Mouse (Mus musculus) hindbrain, embryonic 12.5 days (tissue): ENCODE measurements around the gene Taar1. TPM values are rescaled to one million over a fixed set of nuclear protein-coding genes. Genes with fewer than 3 reads are reported as not detected.

Experiments used
- ATAC-seq: fragments of 200-750 bp; cut with Nextera tagmentation; 2 replicates; pipeline ENCODE4 v1.8.0; 2017; ENCODE audit warnings: moderate TSS enrichment; ENCODE audit not compliant: low FRiP score
- H3K27ac ChIP-seq: fragments of 300-500 bp; sonication (generic); 2 replicates; pipeline ENCODE4 v1.5.1; 2016; ENCODE audit warnings: mild to moderate bottlenecking
- H3K27me3 ChIP-seq: fragments of 300-500 bp; sonication (generic); 2 replicates; pipeline ENCODE4 v1.6.1; 2016; ENCODE audit warnings: mild to moderate bottlenecking
- H3K36me3 ChIP-seq: fragments of 300-500 bp; sonication (generic); 2 replicates; pipeline ENCODE4 v1.6.1; 2016; ENCODE audit warnings: mild to moderate bottlenecking
- H3K4me1 ChIP-seq: fragments of 300-500 bp; sonication (generic); 2 replicates; pipeline ENCODE4 v1.6.1; 2016
- H3K4me2 ChIP-seq: fragments of 300-500 bp; sonication (generic); replicated peaks from 2 replicates; pipeline ENCODE4 v1.6.1; 2016; ENCODE audit warnings: mild to moderate bottlenecking
- H3K4me3 ChIP-seq: fragments of 300-500 bp; sonication (generic); 2 replicates; pipeline ENCODE4 v1.5.1; 2016; ENCODE audit warnings: mild to moderate bottlenecking
- H3K9ac ChIP-seq: fragments of 300-500 bp; sonication (generic); 2 replicates; pipeline ENCODE4 v1.6.1; 2016; ENCODE audit warnings: mild to moderate bottlenecking, moderate library complexity
- H3K9me3 ChIP-seq: fragments of 300-500 bp; sonication (generic); replicated peaks from 2 replicates; pipeline ENCODE4 v1.6.1; 2016; ENCODE audit warnings: mild to moderate bottlenecking
- WGBS: fragments of 180-500 bp; shearing (Covaris S2); methylation state at CpG from one replicate; pipeline ENCODE4 v1.1.7; 2016; 5-methylcytosine and 5-hydroxymethylcytosine counted together
- polyA plus RNA-seq: library from polyadenylated mRNA; unstranded; fragments of >200 nt; fragmentation: Nextera tagmentation; extraction: Ambion mirVana; gene quantifications from 2 replicates; pipeline ENCODE4 v1.2.1, GENCODE M21; 2016

The Taar1 gene
- not detected in 2 replicates for polyA plus RNA-seq

- Histone ChIP-seq H3K4me2 (no peak within 1 kb of the TSS), H3K4me1 (no peaks in the 10 kb centered on the region), H3K9me3 (no peaks in the 10 kb centered on the region), H3K27me3 (no peaks in the 10 kb centered on the region), H3K36me3 (no peaks in the 10 kb centered on the region), H3K27ac (no peak within 1 kb of the TSS), H3K9ac (no peak within 1 kb of the TSS), H3K4me3 (no peak within 1 kb of the TSS)
- ATAC-seq = no peak
- 92% methylated on average over 4 of the region's 4 CpGs for WGBS
Measured at GRCm38 (mm10) chr10:23920056-23920455, at the start of gene Taar1. TSS of gene Taar1 (plus strand) at chr10:23920356.

- H3K9me3 ChIP-seq = no peaks in the 10 kb centered on the region; the same call in 1 of the 2 replicates
- no peaks in the 10 kb centered on the region for H3K27me3 ChIP-seq
- no peak overlapping the region for H3K27ac ChIP-seq
- no peak overlapping the region for H3K9ac ChIP-seq
- H3K4me3 ChIP-seq = no peak overlapping the region
- ATAC-seq = no peak
- no peaks in the 10 kb centered on the region for H3K36me3 ChIP-seq
- no peak overlapping the region for H3K4me2 ChIP-seq
- no peaks in the 10 kb centered on the region for H3K4me1 ChIP-seq
- WGBS = 90% methylated on average over 6 of the region's 6 CpGs
Measured at GRCm38 (mm10) chr10:23880695-23881094, 39.5 kb upstream of the Taar1 start.

- Histone ChIP-seq H3K27ac (no peak overlapping the region), H3K9ac (no peak overlapping the region), H3K4me1 (no peaks in the 10 kb centered on the region), H3K27me3 (no peaks in the 10 kb centered on the region), H3K9me3 (no peaks in the 10 kb centered on the region), H3K4me2 (no peak overlapping the region), H3K36me3 (no peaks in the 10 kb centered on the region), H3K4me3 (no peak overlapping the region)
- ATAC-seq = no peak
- WGBS = 97% methylated on average over 1 of the region's 1 CpGs
Measured at GRCm38 (mm10) chr10:23884910-23885309, 35.2 kb upstream of the Taar1 start.

GRCm38 (mm10) chr10:23886060-23886459 is 34.1 kb upstream of the Taar1 start:
- no peak for ATAC-seq
- H3K27ac ChIP-seq = no peak overlapping the region

GRCm38 (mm10) chr10:23892987-23893386 is 27.2 kb upstream of the Taar1 start:
- H3K27me3 ChIP-seq = no peaks in the 10 kb centered on the region
- H3K9ac ChIP-seq = no peak overlapping the region
- H3K27ac ChIP-seq = no peak overlapping the region
- no peak for ATAC-seq
- 87% methylated on average over 1 of the region's 1 CpGs for WGBS
- no peak overlapping the region for H3K4me2 ChIP-seq
- H3K36me3 ChIP-seq = no peaks in the 10 kb centered on the region
- H3K4me3 ChIP-seq = no peak overlapping the region
- H3K9me3 ChIP-seq = no peaks in the 10 kb centered on the region
- H3K4me1 ChIP-seq = no peaks in the 10 kb centered on the region

More at GRCm38 (mm10) chr10:23886060-23886459, 34.1 kb upstream of the Taar1 start:
- Histone ChIP-seq H3K9ac (no peak overlapping the region), H3K27me3 (no peaks in the 10 kb centered on the region), H3K4me1 (no peaks in the 10 kb centered on the region), H3K36me3 (no peaks in the 10 kb centered on the region), H3K4me3 (no peak overlapping the region), H3K4me2 (no peak overlapping the region), H3K9me3 (no peaks in the 10 kb centered on the region)
- 87% methylated on average over 3 of the region's 3 CpGs for WGBS

GRCm38 (mm10) chr10:23894601-23895349 is 25.4 kb upstream of the Taar1 start, which contains the start of gene Vnn1:
TSS of gene Vnn1 (plus strand) at chr10:23894688.
- Histone ChIP-seq H3K9me3 (no peaks in the 10 kb centered on the region), H3K27me3 (no peaks in the 10 kb centered on the region), H3K4me1 (no peaks in the 10 kb centered on the region), H3K4me2 (peak within 1 kb of the TSS; percentile 39), H3K27ac (no peak within 1 kb of the TSS), H3K36me3 (no peaks in the 10 kb centered on the region), H3K4me3 (0 out of 2 replicates have a peak within 1 kb of the TSS, but pooled peaks have one; percentile 5), H3K9ac (no peak within 1 kb of the TSS)
- WGBS = 38% methylated on average over 21 of the region's 21 CpGs
- no peak for ATAC-seq

- H3K27me3 ChIP-seq = no peaks in the 10 kb centered on the region
- WGBS = 81% methylated on average over 7 of the region's 7 CpGs
- H3K4me1 ChIP-seq = no peaks in the 10 kb centered on the region
- H3K4me3 ChIP-seq = no peak overlapping the region
- H3K9ac ChIP-seq = no peak overlapping the region
- no peak overlapping the region for H3K4me2 ChIP-seq
- no peak for ATAC-seq
- H3K36me3 ChIP-seq = no peaks in the 10 kb centered on the region
- no peaks in the 10 kb centered on the region for H3K9me3 ChIP-seq
- H3K27ac ChIP-seq = no peak overlapping the region
Measured at GRCm38 (mm10) chr10:23895376-23895775, 24.8 kb upstream of the Taar1 start.

- H3K9ac ChIP-seq = no peak overlapping the region
- no peaks in the 10 kb centered on the region for H3K9me3 ChIP-seq
- no peaks in the 10 kb centered on the region for H3K4me1 ChIP-seq
- no peaks in the 10 kb centered on the region for H3K36me3 ChIP-seq
- no peak overlapping the region for H3K27ac ChIP-seq
- H3K4me2 ChIP-seq = no peak overlapping the region
- no peak overlapping the region for H3K4me3 ChIP-seq
- 46% methylated on average over 3 of the region's 3 CpGs for WGBS
- H3K27me3 ChIP-seq = no peaks in the 10 kb centered on the region
- no peak for ATAC-seq
Measured at GRCm38 (mm10) chr10:23901119-23901518, 19.0 kb upstream of the Taar1 start.

GRCm38 (mm10) chr10:23905661-23906060 is 14.5 kb upstream of the Taar1 start:
- Histone ChIP-seq H3K9me3 (no peaks in the 10 kb centered on the region), H3K27ac (no peak overlapping the region), H3K4me1 (no peaks in the 10 kb centered on the region), H3K36me3 (no peaks in the 10 kb centered on the region), H3K9ac (no peak overlapping the region), H3K27me3 (no peaks in the 10 kb centered on the region), H3K4me3 (no peak overlapping the region), H3K4me2 (no peak overlapping the region)
- WGBS = 97% methylated on average over 1 of the region's 1 CpGs
- no peak for ATAC-seq

GRCm38 (mm10) chr10:23922468-23922867 is 2.3 kb downstream of the Taar1 start:
- H3K36me3 ChIP-seq = no peaks in the 10 kb centered on the region
- H3K4me3 ChIP-seq = no peak overlapping the region
- no peak overlapping the region for H3K9ac ChIP-seq
- H3K4me1 ChIP-seq = no peaks in the 10 kb centered on the region
- no peaks in the 10 kb centered on the region for H3K9me3 ChIP-seq
- H3K27ac ChIP-seq = no peak overlapping the region
- H3K27me3 ChIP-seq = no peaks in the 10 kb centered on the region
- no peak for ATAC-seq
- 73% methylated on average over 3 of the region's 3 CpGs for WGBS
- H3K4me2 ChIP-seq = no peak overlapping the region

GRCm38 (mm10) chr10:23923941-23924340 is 3.8 kb downstream of the Taar1 start:
- 85% methylated on average over 2 of the region's 2 CpGs for WGBS
- no peak for ATAC-seq
- Histone ChIP-seq H3K4me2 (no peak overlapping the region), H3K4me3 (no peak overlapping the region), H3K36me3 (no peaks in the 10 kb centered on the region), H3K9me3 (no peaks in the 10 kb centered on the region), H3K27me3 (no peaks in the 10 kb centered on the region), H3K9ac (no peak overlapping the region), H3K27ac (no peak overlapping the region), H3K4me1 (no peaks in the 10 kb centered on the region)

GRCm38 (mm10) chr10:23937613-23938012 is 17.5 kb downstream of the Taar1 start:
- Histone ChIP-seq H3K36me3 (no peaks in the 10 kb centered on the region), H3K9ac (no peak overlapping the region), H3K27ac (no peak overlapping the region), H3K4me3 (no peak overlapping the region), H3K4me2 (no peak overlapping the region), H3K9me3 (no peaks in the 10 kb centered on the region), H3K27me3 (no peaks in the 10 kb centered on the region), H3K4me1 (no peaks in the 10 kb centered on the region)
- ATAC-seq = no peak
- 56% methylated on average over 4 of the region's 4 CpGs for WGBS

- H3K36me3 ChIP-seq = no peaks in the 10 kb centered on the region
- no peak within 1 kb of the TSS for H3K27ac ChIP-seq
- H3K4me3 ChIP-seq = no peak within 1 kb of the TSS
- ATAC-seq = no peak
- H3K27me3 ChIP-seq = no peaks in the 10 kb centered on the region
- no peaks in the 10 kb centered on the region for H3K9me3 ChIP-seq
- H3K4me2 ChIP-seq = no peak within 1 kb of the TSS
- H3K9ac ChIP-seq = no peak within 1 kb of the TSS
- H3K4me1 ChIP-seq = no peaks in the 10 kb centered on the region
- WGBS = 45% methylated on average over 6 of the region's 6 CpGs
Measured at GRCm38 (mm10) chr10:23938312-23938711, 18.2 kb downstream of the Taar1 start, which contains the start of gene Taar2. TSS of gene Taar2 (plus strand) at chr10:23938572.
